Mouse (Mus musculus) heart, postnatal 10 days (tissue): ENCODE results near the gene Clip2. TPM values are rescaled to one million over a fixed set of nuclear protein-coding genes. Genes with fewer than 3 reads are reported as not detected.
A peak's percentile ranks its signal among the peaks of the same experiment; 100 is the strongest.

ENCODE experiments used
- DNase-seq, 2 experiments: peaks; one replicate each; pipeline ENCODE4 v3.0.0; 2021
- intact Hi-C: fragments of 180-260 bp; cut with DNase I; formaldehyde crosslinking; loops from one replicate; pipeline ENCODE4 v1.15.1; 2025
- total RNA-seq, 2 experiments: library from RNA; stranded (reverse); gene quantifications; 2 replicates each; pipeline ENCODE4 v1.2.3; 2021

Clip2 gene
- total RNA-seq, 2 experiments from 2014 or later: 14.6 to 16.0 TPM

GRCm38 (mm10) chr5:134567445-134567844 is 15.2 kb upstream of the Clip2 start:
- intact Hi-C loops: no loop called here
- no peak for DNase-seq

- no peak for DNase-seq
- intact Hi-C loops: no loop called here
These were observed 13.5 kb upstream of the Clip2 start for GRCm38 (mm10) chr5:134565696-134566095.

DNA sequence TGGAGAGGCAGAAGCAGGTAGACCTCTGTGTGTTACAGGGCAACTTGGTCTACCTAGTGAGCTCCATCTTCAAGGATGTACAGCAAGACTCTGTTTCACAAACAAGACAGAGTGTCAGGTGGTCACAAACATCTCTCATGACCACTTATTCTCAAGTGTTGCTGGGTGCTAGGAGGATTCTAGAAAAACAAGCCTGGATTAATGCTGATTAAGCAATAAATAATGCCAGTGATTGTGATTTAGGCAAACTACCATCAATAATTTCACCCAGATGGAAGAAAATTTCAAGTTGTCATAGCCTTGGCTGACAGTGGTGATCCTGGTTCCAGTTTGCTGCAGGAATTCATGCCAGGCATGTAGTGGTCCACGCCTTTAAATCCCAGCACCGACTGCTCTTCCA is 12.0 kb upstream of the Clip2 start:
- intact Hi-C loops: no loop called here
- DNase-seq: no peak

GRCm38 (mm10) chr5:134560450-134561171 is 8.4 kb upstream of the Clip2 start:
- intact Hi-C loops: no loop called here
- DNase-seq: no peak

- DNase-seq: no peak
- intact Hi-C loops: no loop called here
These were observed 7.8 kb upstream of the Clip2 start, which contains the start of gene Syna for GRCm38 (mm10) chr5:134560071-134560449. Gene Syna, minus strand, starts transcription at chr5:134560171.

- intact Hi-C loops: loop anchor here (1.0 kb wide), 1 partner anchor 14 kb away; no protein-coding TSS in a partner anchor
- DNase-seq: peak; percentile 86
These were observed 3.4 kb upstream of the Clip2 start for GRCm38 (mm10) chr5:134555463-134556164.

- no peak for DNase-seq
- intact Hi-C loops: no loop called here
These were observed 1.8 kb upstream of the Clip2 start for GRCm38 (mm10) chr5:134553951-134554546.

DNA sequence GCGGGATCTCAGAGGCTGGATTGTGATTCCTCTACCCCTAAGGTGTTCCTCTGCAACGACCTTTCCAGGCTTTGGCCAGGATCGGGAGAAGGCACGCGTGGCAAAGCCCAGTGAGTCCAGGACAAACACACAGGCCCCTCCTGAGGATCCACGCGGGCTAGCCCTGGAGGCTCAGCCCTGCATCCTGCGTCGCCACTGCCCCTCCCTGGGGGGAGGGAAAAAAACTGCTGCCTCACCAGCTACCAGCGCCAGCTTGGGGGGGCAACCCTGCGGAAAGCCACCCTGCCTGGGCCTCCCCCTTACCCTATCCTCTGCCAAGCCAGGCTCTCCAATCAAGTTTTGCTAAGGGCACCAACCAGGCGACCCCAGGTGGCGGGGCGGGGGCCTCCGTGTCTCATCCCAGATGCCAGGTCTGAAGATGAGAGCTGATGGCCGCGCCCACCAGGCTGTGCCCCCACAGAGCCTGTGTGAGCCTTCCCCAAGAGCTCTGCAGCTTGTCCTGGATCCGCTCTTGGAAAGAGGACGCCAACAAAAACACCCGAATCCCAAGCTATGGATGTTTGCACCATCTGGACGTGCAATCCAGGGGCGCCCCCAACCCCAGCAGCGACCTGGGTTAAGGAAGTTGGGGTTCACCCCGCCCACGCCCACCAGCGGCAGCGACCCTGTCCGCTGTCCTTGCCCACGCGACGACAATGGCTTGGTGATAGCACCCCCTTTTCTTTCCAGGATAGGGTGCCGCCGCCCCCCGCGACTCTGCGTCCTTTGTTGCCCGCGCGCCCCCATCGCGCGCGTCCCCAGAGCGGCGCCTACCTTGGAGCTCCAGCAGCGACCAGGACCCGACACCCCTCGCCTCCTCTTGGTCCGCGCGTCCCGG is 763 bp downstream of the Clip2 start:
- intact Hi-C loops: loop anchor here (2.0 kb wide), 1 partner anchor 45 kb away; no protein-coding TSS in a partner anchor
- DNase-seq: peak; percentile 48 to 52

- peak in 1 of 2 experiments; percentile 25 for DNase-seq
- intact Hi-C loops: loop anchor here (2.0 kb wide), 1 partner anchor 44 kb away; no protein-coding TSS in a partner anchor
These were observed 1.4 kb downstream of the Clip2 start for GRCm38 (mm10) chr5:134550836-134551232.

DNA sequence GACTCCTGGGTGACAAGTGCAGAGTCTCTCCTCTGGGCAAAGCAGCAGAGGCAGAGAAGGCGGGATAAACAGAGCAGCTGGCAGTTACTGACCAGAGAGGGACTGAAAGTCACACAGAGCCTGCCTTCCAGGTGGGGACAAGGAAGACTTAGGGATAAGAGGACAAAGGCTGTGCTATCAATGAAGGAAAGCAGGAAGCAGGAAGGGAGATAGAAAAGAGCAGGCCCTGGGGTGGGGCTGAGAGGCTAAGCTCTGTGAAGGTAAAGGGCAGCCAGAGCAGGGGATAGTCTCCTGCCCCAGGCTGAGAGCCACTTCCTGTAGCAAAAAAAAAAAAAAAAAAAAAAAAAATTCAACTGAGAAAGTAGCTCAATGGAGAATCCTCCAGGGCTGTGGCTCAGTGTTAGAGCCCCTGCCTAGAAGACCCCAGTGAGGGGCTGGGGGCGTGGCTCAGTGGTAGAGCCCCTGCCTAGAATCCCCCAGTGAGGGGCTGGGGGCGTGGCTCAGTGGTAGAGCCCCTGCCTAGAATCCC is 2.5 kb downstream of the Clip2 start:
- DNase-seq: no peak
- intact Hi-C loops: loop anchor here (2.0 kb wide), 1 partner anchor 43 kb away; no protein-coding TSS in a partner anchor

DNA sequence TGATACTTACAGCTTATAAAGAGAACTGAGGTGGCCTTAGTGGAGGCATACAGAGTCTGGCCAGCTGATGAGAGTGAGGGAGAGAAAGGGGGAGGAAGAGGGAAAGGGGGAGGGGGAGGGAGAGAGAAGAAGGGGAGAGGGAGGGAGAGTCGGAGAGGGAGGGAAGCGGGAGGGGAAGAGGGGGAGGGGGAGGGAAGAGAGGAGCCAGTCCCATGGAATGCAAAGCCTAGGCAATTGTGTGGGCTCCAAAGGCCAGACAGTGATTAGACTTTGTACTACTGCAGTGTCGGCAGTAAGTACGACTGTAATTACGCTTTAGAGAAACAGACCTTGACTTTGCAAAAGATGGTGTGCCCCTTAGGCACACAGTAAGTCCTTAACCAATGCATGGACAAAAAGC is 3.9 kb downstream of the Clip2 start:
- no peak for DNase-seq
- intact Hi-C loops: no loop called here

DNA sequence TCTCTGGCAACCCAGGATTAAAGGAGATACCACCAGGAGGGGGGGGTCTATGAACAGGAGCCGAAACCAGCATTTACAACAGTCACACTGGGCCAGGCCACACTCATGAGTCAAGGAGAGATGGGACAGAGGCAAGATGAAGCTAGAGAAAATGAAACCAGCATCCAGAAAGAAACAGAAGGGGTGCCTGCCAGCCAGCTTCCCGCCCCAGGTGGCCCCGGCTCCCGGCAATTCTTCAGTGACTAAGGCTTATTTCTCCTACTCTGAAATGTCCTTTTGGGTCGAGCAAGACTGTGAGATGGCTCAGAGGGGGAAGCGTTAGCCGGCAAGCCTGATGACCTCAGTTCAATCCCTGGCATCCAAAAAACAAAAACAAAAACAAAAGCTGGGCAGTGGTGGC is 5.4 kb downstream of the Clip2 start:
- intact Hi-C loops: no loop called here
- no peak for DNase-seq

DNA sequence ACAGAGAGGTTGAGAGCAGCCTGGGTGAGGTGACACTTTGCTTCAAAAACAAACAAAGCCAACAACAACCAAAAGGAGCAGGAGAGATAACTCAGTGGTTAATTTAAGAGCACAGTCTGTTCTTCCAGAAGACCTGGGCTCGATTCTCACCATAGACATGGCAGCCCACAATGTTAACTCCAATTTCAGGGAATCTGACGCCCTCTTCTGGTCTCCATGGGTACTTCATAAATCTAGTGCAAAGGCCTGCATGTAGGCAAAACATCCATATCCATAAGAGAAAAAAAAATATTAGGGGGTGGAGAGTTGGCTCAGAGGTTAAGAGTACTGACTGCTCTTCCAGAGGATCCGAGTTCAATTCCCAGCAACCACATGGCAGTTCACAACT is 7.0 kb downstream of the Clip2 start:
- intact Hi-C loops: no loop called here
- no peak for DNase-seq

DNA sequence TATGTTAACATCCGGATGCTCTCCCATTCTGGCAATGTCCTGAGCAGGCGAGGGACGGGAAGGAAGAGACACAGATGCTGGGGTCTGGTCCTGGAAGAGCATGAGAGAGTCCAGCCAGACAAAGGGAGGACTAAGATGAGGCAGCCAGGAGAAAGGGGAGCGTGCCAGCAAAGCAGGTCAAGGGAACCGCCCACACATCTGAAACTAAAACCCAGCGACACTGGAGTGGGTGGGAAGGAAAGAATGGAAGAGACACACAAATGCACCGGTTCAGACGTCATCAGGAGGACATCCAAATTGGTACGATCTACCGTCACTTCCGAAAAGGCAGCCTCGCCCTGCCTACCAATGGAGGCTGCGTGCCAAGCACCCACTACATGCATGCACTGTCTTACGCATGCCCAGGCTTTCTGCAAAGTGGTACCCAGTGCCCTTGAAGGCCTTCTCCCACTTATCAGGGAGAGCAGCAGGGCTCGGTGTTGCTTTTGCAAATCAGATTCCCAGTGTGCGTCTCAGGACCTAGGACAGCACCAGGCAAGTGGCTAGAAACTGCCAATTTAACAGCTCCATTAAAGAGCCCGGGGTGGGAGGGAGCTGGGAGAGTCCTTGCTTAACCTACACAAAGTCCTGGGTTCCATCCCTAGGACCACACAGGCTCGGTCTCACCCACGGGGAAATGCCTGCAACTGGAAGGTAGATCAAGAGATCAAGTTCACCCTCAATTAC is 7.6 kb downstream of the Clip2 start:
- intact Hi-C loops: loop anchor here (5.0 kb wide), 1 partner anchor 38 kb away; the partner anchor contains the start of gene Rfc2
- DNase-seq: peak; percentile 63

DNA sequence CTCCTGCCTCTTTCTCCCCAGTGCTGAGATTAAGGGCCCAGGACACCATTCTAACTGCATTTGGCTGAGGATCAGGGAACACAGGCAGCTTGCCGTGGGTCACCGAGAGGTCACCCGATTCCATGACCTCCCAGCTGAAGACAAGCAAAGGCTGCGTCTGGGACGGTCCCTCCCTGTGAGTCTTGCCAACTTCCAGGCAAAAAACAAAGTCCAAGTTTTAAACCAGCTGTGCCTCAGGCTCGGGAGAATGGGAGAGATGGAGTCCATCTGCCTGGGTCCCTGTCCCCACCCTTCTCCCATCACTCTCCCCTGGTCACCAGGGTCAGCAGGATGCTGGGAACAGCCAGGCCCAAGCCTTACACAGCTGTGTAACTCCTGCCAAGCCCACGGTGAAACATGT is 10.6 kb downstream of the Clip2 start:
- intact Hi-C loops: loop anchor here (5.0 kb wide), 1 partner anchor 41 kb away; the partner anchor contains the start of gene Rfc2
- DNase-seq: peak; percentile 89 to 90

DNA sequence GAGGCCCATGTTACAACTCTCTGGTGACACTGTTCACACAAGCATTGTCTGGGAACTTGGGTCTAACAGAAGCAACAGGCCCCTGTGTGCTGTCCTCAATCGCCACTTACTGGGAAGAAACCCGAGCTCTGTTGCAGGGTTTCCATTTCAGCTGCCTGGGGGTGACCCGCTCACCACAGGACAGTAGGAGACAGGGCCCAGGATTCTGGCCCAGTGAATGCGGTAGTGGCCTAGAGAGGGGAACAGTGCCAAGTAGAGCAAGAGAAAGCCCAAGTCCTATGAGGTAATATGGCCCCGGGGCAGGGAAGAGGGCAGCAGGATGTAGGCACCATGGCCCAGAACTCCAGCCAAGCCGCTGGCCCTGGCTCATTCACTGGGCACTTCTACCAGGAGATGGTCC is 11.4 kb downstream of the Clip2 start:
- peak; percentile 52 to 62 for DNase-seq
- intact Hi-C loops: loop anchor here (5.0 kb wide), 1 partner anchor 41 kb away; the partner anchor contains the start of gene Rfc2

- intact Hi-C loops: loop anchor here (5.0 kb wide), 1 partner anchor 42 kb away; the partner anchor contains the start of gene Rfc2
These were observed 12.3 kb downstream of the Clip2 start for GRCm38 (mm10) chr5:134539891-134540290.

DNA sequence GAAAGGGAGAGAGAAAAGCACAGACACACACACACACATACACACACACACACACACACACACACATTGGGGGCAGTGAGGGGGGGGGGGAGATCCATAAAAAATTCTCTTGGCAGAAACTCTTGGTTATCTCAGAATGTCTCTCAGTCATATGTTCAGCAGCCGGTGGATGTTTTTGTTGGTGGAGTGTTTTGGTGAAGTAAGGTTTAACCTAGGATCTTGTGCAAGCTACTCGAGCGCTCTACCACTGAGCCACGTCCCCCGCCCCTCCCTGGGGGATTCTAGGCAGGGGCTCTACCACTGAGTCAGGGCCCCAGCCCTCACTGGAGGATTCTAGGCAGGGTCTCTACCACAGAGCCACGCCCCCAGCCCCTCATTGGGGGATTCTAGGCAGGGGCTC is 16.2 kb downstream of the Clip2 start:
- intact Hi-C loops: no loop called here
- no peak for DNase-seq

More at GRCm38 (mm10) chr5:134539891-134540290, 12.3 kb downstream of the Clip2 start:
- DNase-seq: peak; percentile 86

GRCm38 (mm10) chr5:134532417-134532816 is 19.8 kb downstream of the Clip2 start:
- DNase-seq: no peak
- intact Hi-C loops: no loop called here
